8 mouse cellular contexts compared by ENCODE assay signal in genomic region chr16:22547741-22548140, GRCm38 (mm10).
DNase-seq lines count a peak whose midpoint lies in the region; ATAC-seq and TF ChIP-seq lines count a peak whose summit lies in the region.

No protein-coding gene starts in this region.

- peak overlapping the region; percentile 65 for H3K4me2 ChIP-seq in hindbrain, embryonic 13.5 days

- WGBS in hindbrain, embryonic 13.5 days, result 62% methylated on average over 10 of the region's 10 CpGs

- H3K27me3 ChIP-seq in E14TG2a.4 (ENCODE audit: insufficient read depth, low read length), result no peaks in the 10 kb centered on the region; the same call in 1 of the 2 replicates
- peaks cover 4% of the 10 kb centered on the region; the same call in 1 of the 2 replicates for H3K27me3 ChIP-seq in hindbrain, embryonic 13.5 days
- H3K27me3 ChIP-seq in megakaryocyte, embryonic 14.5 days (replicated peaks), result no peaks in the 10 kb centered on the region

- peaks cover 61% of the 10 kb centered on the region for H3K4me1 ChIP-seq in E14TG2a.4 (replicated peaks; ENCODE audit: low read depth, low read length)
- peaks cover 20% of the 10 kb centered on the region for H3K4me1 ChIP-seq in hindbrain, embryonic 13.5 days (replicated peaks)
- peaks cover 53% of the 10 kb centered on the region for H3K4me1 ChIP-seq in megakaryocyte, embryonic 14.5 days

- H3K9ac ChIP-seq in hindbrain, embryonic 13.5 days, result no peak overlapping the region; the same call in 1 of the 2 replicates

- no peak overlapping the region for H3K27ac ChIP-seq in hindbrain, embryonic 13.5 days

- peak; percentile 33 for ATAC-seq in hindbrain, embryonic 13.5 days (ENCODE audit: low FRiP score)

- no peaks in the 10 kb centered on the region for H3K9me3 ChIP-seq in E14TG2a.4 (ENCODE audit: low read length)
- H3K9me3 ChIP-seq in hindbrain, embryonic 13.5 days, result no peaks in the 10 kb centered on the region
- no peaks in the 10 kb centered on the region for H3K9me3 ChIP-seq in megakaryocyte, embryonic 14.5 days

- peak overlapping the region; percentile 71 for H3K4me3 ChIP-seq in E14TG2a.4 (replicated peaks; ENCODE audit: low read length)
- H3K4me3 ChIP-seq in hindbrain, embryonic 13.5 days, result no peak overlapping the region; the same call in 1 of the 2 replicates
- H3K4me3 ChIP-seq in megakaryocyte, embryonic 14.5 days (replicated peaks), result peak overlapping the region; percentile 83

- no peak for TF ChIP-seq CTCF in E14TG2a.4 (conservative IDR thresholded peaks at IDR 0.05; ENCODE audit: low read length)

- DNase-seq in cerebellum, adult 9-10 months, result peak; percentile 26
- no peak for DNase-seq in cerebellum, adult 11-12 months
- DNase-seq in B cell, adult 2 months, result no peak
- DNase-seq in urinary bladder, postnatal 25 days (ENCODE audit: low spot score), result no peak
- no peak for DNase-seq in thymus, postnatal 0 days (ENCODE audit: low spot score)

- H3K36me3 ChIP-seq in E14TG2a.4 (ENCODE audit: insufficient read depth, low read length), result no peaks in the 10 kb centered on the region
- H3K36me3 ChIP-seq in hindbrain, embryonic 13.5 days, result no peaks in the 10 kb centered on the region
- H3K36me3 ChIP-seq in megakaryocyte, embryonic 14.5 days (replicated peaks; ENCODE audit: low read length), result peaks cover 73% of the 10 kb centered on the region
